Mouse (Mus musculus) embryonic facial prominence, embryonic 15.5 days (tissue): ENCODE measurements at regions not wholly inside any gene's neighbourhood (a gene's known extent, or its start where the extent isn't known, plus 50 kb on each side); places are given as distances from the start of the nearest gene placed in this dataset.

Experiments
- ATAC-seq: fragments of 200-750 bp; cut with Nextera tagmentation; 2 replicates; pipeline ENCODE4 v1.8.0; 2017; ENCODE audit warnings: low read depth, moderate TSS enrichment; ENCODE audit not compliant: insufficient number of reproducible peaks, low FRiP score, low TSS enrichment
- H3K27ac ChIP-seq: fragments of 300-500 bp; sonication (generic); replicated peaks from 2 replicates; pipeline ENCODE4 v1.5.1; 2015; ENCODE audit warnings: mild to moderate bottlenecking, inconsistent platforms
- H3K27me3 ChIP-seq: fragments of 300-500 bp; sonication (generic); 2 replicates; pipeline ENCODE4 v1.6.1; 2015; ENCODE audit warnings: inconsistent platforms
- H3K36me3 ChIP-seq: fragments of 300-500 bp; sonication (generic); 2 replicates; pipeline ENCODE4 v1.6.1; 2015; ENCODE audit warnings: mild to moderate bottlenecking, inconsistent platforms
- H3K4me1 ChIP-seq: fragments of 300-500 bp; sonication (generic); 2 replicates; pipeline ENCODE4 v1.6.1; 2015; ENCODE audit warnings: inconsistent platforms
- H3K4me2 ChIP-seq: fragments of 300-500 bp; sonication (generic); replicated peaks from 2 replicates; pipeline ENCODE4 v1.6.1; 2015; ENCODE audit warnings: mild to moderate bottlenecking, inconsistent platforms
- H3K4me3 ChIP-seq: fragments of 300-500 bp; sonication (generic); replicated peaks from 2 replicates; pipeline ENCODE4 v1.5.1; 2015; ENCODE audit warnings: mild to moderate bottlenecking, inconsistent platforms
- H3K9ac ChIP-seq: fragments of 300-500 bp; sonication (generic); 2 replicates; pipeline ENCODE4 v1.6.1; 2015; ENCODE audit warnings: inconsistent platforms
- H3K9me3 ChIP-seq: fragments of 300-500 bp; sonication (generic); replicated peaks from 2 replicates; pipeline ENCODE4 v1.6.1; 2016; ENCODE audit warnings: inconsistent platforms
- WGBS: fragments of 180-500 bp; shearing (Covaris S2); methylation state at CpG from one replicate; pipeline ENCODE4 v1.1.7; 2015; 5-methylcytosine and 5-hydroxymethylcytosine counted together

GRCm38 (mm10) chr3:63036691-63037090 lies 204.6 kb upstream of the Mme start:
- Histone ChIP-seq H3K9me3 (no peaks in the 10 kb centered on the region), H3K4me1 (no peaks in the 10 kb centered on the region), H3K9ac (no peak overlapping the region), H3K4me3 (no peak overlapping the region), H3K4me2 (no peak overlapping the region), H3K27ac (no peak overlapping the region), H3K36me3 (no peaks in the 10 kb centered on the region), H3K27me3 (no peaks in the 10 kb centered on the region)
- WGBS, result 76% methylated on average over 4 of the region's 4 CpGs
- no peak for ATAC-seq

- H3K27ac ChIP-seq, result no peak overlapping the region
- H3K9ac ChIP-seq, result no peak overlapping the region
- 68% methylated on average over 4 of the region's 4 CpGs for WGBS
- ATAC-seq, result no peak
- no peaks in the 10 kb centered on the region for H3K9me3 ChIP-seq
- no peak overlapping the region for H3K4me2 ChIP-seq
- no peaks in the 10 kb centered on the region for H3K36me3 ChIP-seq
- H3K4me3 ChIP-seq, result no peak overlapping the region
- no peaks in the 10 kb centered on the region for H3K4me1 ChIP-seq
- no peaks in the 10 kb centered on the region for H3K27me3 ChIP-seq
These were observed 170.6 kb upstream of the Mme start for GRCm38 (mm10) chr3:63070786-63071185.

GRCm38 (mm10) chr3:63073051-63073450 lies 168.3 kb upstream of the Mme start:
- no peak overlapping the region for H3K9ac ChIP-seq
- no peaks in the 10 kb centered on the region for H3K9me3 ChIP-seq
- no peaks in the 10 kb centered on the region for H3K27me3 ChIP-seq

GRCm38 (mm10) chr3:63078181-63078580 lies 163.2 kb upstream of the Mme start:
- ATAC-seq, result no peak
- Histone ChIP-seq H3K36me3 (no peaks in the 10 kb centered on the region), H3K4me2 (no peak overlapping the region), H3K9me3 (no peaks in the 10 kb centered on the region), H3K27me3 (no peaks in the 10 kb centered on the region), H3K27ac (no peak overlapping the region), H3K9ac (no peak overlapping the region), H3K4me3 (no peak overlapping the region), H3K4me1 (no peaks in the 10 kb centered on the region)
- 68% methylated on average over 2 of the region's 2 CpGs for WGBS

More at GRCm38 (mm10) chr3:63073051-63073450, 168.3 kb upstream of the Mme start:
- no peak for ATAC-seq
- H3K27ac ChIP-seq, result no peak overlapping the region
- no peaks in the 10 kb centered on the region for H3K4me1 ChIP-seq
- no peaks in the 10 kb centered on the region for H3K36me3 ChIP-seq
- no peak overlapping the region for H3K4me3 ChIP-seq
- H3K4me2 ChIP-seq, result no peak overlapping the region

GRCm38 (mm10) chr3:63082161-63082560 lies 159.2 kb upstream of the Mme start:
- no peaks in the 10 kb centered on the region for H3K36me3 ChIP-seq
- no peak overlapping the region for H3K4me2 ChIP-seq
- H3K4me1 ChIP-seq, result no peaks in the 10 kb centered on the region
- no peak overlapping the region for H3K4me3 ChIP-seq
- H3K27me3 ChIP-seq, result no peaks in the 10 kb centered on the region
- no peak overlapping the region for H3K27ac ChIP-seq
- 94% methylated on average over 6 of the region's 6 CpGs for WGBS
- no peak for ATAC-seq
- no peak overlapping the region for H3K9ac ChIP-seq
- no peaks in the 10 kb centered on the region for H3K9me3 ChIP-seq

- 0 out of 2 replicates have a peak overlapping the region, but pooled peaks have one; percentile 65 for H3K27ac ChIP-seq
- H3K36me3 ChIP-seq, result no peaks in the 10 kb centered on the region
- no peaks in the 10 kb centered on the region for H3K4me1 ChIP-seq
- H3K9me3 ChIP-seq, result no peaks in the 10 kb centered on the region
- peak; percentile 84 for ATAC-seq
- no peaks in the 10 kb centered on the region for H3K27me3 ChIP-seq
- no peak overlapping the region for H3K9ac ChIP-seq
- no peak overlapping the region for H3K4me2 ChIP-seq
- no peak overlapping the region for H3K4me3 ChIP-seq
- 31% methylated on average over 2 of the region's 2 CpGs for WGBS
These were observed 155.9 kb upstream of the Mme start for GRCm38 (mm10) chr3:63085426-63085825.

GRCm38 (mm10) chr3:63092901-63093300 lies 148.4 kb upstream of the Mme start:
- Histone ChIP-seq H3K27ac (no peak overlapping the region), H3K4me3 (no peak overlapping the region), H3K4me2 (no peak overlapping the region), H3K9me3 (no peaks in the 10 kb centered on the region), H3K36me3 (no peaks in the 10 kb centered on the region), H3K9ac (no peak overlapping the region), H3K4me1 (no peaks in the 10 kb centered on the region), H3K27me3 (no peaks in the 10 kb centered on the region)
- ATAC-seq, result no peak
- WGBS, result 42% methylated on average over 1 of the region's 1 CpGs

- Histone ChIP-seq H3K9me3 (no peaks in the 10 kb centered on the region), H3K27ac (no peak overlapping the region), H3K36me3 (no peaks in the 10 kb centered on the region), H3K4me3 (no peak overlapping the region), H3K4me2 (no peak overlapping the region), H3K4me1 (no peaks in the 10 kb centered on the region), H3K9ac (no peak overlapping the region), H3K27me3 (no peaks in the 10 kb centered on the region)
- WGBS, result 21% methylated on average over 2 of the region's 2 CpGs
- ATAC-seq, result no peak; the same call in 1 of the 2 replicates
These were observed 126.1 kb upstream of the Mme start for GRCm38 (mm10) chr3:63115216-63115615.

GRCm38 (mm10) chr3:63131883-63132282 lies 109.5 kb upstream of the Mme start:
- 65% methylated on average over 3 of the region's 3 CpGs for WGBS
- H3K36me3 ChIP-seq, result no peaks in the 10 kb centered on the region
- H3K27me3 ChIP-seq, result no peaks in the 10 kb centered on the region
- no peak overlapping the region for H3K27ac ChIP-seq
- peaks cover 3% of the 10 kb centered on the region for H3K4me1 ChIP-seq
- no peaks in the 10 kb centered on the region for H3K9me3 ChIP-seq
- no peak overlapping the region for H3K4me2 ChIP-seq
- no peak overlapping the region for H3K4me3 ChIP-seq
- H3K9ac ChIP-seq, result no peak overlapping the region
- ATAC-seq, result no peak

- peak overlapping the region; percentile 80 for H3K27ac ChIP-seq
- H3K4me2 ChIP-seq, result no peak overlapping the region
- H3K4me1 ChIP-seq, result peaks cover 8% of the 10 kb centered on the region
- H3K4me3 ChIP-seq, result no peak overlapping the region
- WGBS, result 35% methylated on average over 10 of the region's 10 CpGs
- ATAC-seq, result peak; percentile 94
- no peaks in the 10 kb centered on the region for H3K36me3 ChIP-seq
- no peaks in the 10 kb centered on the region for H3K27me3 ChIP-seq
- no peak overlapping the region for H3K9ac ChIP-seq
- no peaks in the 10 kb centered on the region for H3K9me3 ChIP-seq
These were observed 103.8 kb upstream of the Mme start for GRCm38 (mm10) chr3:63137391-63138147.

- no peak overlapping the region for H3K4me2 ChIP-seq
- H3K36me3 ChIP-seq, result no peaks in the 10 kb centered on the region
- 82% methylated on average over 5 of the region's 5 CpGs for WGBS
- H3K9ac ChIP-seq, result no peak overlapping the region
- no peak overlapping the region for H3K27ac ChIP-seq
- H3K9me3 ChIP-seq, result no peaks in the 10 kb centered on the region
- no peak for ATAC-seq
- H3K27me3 ChIP-seq, result no peaks in the 10 kb centered on the region
- H3K4me3 ChIP-seq, result no peak overlapping the region
- H3K4me1 ChIP-seq, result no peaks in the 10 kb centered on the region
These were observed 95.1 kb upstream of the Mme start for GRCm38 (mm10) chr3:63146237-63146636.
